Mouse (Mus musculus) left cerebral cortex, adult 11 months (tissue): ENCODE results near the gene Agap1.

ENCODE experiments used
- DNase-seq: peaks from one replicate; pipeline ENCODE4 v3.0.0; 2022; ENCODE audit warnings: low spot score

Agap1 gene

DNA sequence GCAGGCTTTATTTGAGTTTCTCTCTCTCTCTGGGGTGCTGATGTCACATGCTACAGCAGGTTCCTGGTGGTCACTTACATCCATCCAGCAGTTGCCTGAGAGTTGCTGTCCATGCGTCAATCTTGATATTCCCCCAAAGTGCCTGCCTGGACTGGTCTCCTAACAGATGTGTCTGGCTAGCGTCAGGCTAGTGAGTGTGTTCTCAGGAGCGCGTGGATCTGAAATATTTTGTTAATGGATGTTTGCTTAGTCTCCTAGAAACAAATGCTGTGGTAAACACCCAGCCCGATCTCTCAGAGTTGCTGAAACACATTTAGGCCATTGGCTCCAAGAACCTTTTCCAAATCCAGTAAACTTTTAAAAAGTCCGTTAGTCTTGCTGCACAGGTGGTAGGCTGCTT, 161.9 kb downstream of the Agap1 start:
- DNase-seq = no peak

DNA sequence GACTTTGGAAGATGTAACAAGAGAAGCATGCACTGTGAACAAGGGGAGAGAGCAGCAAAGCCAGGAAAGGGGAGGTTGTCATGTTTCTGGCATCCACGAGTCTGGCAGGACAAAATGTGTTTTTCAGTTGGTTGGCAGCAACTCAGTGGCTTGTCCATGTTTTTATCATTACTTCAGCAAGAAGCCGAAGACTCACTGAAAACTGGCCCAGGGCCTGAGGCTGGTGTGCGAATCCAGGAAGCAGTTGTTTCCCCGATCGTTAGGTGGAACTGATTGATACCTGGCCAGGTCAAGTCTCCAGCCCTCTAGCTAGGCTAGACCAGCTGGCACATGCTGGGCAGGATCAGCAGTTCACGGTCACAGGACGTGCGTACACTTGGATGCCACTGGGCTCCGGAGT, 162.7 kb downstream of the Agap1 start:
- DNase-seq = no peak

DNA sequence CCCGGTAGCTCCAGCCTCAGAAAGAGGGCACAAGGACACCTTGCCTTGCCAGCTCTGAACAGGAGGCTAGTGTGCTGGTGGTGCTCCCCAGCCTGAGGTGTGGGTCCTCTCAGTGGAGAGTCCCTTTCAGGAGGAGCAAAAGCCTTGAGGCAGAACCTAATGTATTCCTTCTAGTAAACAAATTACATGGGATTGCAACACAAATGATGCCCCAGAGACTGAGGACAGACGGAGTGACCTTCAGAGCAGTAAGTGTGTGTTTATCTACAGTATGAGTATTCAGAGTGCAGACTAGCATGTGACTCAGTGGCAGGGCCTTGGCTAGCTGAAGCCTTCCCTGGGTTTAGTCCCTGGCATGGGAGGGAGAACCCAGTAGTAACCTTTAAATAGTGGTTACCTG, 165.4 kb downstream of the Agap1 start:
- no peak for DNase-seq

DNA sequence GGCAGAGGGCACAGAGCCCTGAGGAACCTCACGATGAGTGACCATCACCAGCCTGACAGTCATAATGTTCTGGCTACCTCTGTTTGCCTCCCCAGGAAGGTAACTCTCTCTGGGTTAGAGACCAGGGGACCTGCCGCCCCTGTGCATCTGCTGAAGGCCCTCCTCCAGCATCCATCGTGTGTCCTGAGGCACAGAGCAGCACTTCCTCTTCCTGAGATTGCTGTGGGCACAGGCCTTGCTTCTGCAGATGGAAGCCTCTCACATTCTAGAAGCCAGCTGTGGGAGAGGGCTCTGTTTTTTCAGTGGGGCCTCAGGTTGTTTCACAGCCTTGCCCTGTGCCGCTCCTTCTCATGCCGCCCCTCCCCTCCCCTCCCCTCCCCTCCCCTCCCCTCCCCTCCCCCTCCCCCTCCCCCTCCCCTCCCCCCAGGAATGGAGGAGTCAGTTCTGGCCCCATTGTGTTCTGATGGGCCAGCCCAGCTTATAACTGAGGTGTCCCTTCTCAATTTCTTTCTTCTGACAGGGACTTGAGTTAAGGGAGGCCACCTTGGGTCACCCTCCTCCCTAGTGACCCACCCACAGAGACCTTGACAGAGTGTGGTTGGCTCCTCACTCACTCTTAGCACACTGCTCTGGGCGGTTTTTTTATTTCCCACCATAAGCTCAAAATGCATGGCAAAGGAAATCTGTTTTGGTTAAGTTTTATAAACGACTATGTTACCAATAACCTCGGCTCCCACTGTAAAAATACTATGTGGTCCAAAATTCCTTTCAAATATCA, 166.6 kb downstream of the Agap1 start:
- no peak for DNase-seq

DNA sequence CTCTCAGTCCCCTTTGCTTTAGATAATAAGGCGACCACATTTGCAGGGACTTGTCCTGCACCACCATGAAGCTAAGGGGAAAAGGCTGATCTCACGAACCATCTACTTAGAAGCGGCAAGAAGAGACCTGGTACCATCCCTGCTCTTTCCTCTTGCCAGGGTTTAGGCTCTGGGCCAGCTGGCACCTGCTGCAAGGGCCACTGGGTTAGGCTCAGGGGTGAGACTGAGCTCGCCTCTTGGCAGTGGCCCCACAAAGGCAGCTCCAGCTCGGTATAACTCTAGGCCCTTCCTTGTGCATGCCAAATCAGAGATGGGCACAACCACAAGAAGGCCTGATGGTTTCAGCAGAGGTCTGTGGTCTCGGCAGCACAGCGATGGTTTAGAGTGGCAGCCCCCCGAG, 167.3 kb downstream of the Agap1 start:
- DNase-seq = no peak

DNA sequence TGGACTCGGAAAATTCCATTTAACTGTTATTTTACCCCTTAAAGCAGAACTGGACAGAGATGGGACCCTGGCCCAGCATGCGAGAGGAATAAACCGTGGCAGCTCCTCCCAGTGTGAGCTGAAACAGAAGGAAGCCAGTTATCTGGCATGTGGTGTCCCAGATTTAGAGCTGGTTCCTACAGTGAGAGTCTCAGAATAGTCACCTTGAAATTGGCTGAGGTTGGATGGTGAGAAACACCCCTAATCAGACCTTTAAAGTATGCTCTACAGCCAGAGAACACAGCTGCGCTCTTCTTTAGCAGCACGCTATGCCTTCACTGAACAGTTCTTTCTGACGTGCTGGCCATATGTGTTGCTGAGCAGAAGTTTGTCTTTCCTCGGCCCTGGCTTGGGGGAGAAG, 168.2 kb downstream of the Agap1 start:
- no peak for DNase-seq

DNA sequence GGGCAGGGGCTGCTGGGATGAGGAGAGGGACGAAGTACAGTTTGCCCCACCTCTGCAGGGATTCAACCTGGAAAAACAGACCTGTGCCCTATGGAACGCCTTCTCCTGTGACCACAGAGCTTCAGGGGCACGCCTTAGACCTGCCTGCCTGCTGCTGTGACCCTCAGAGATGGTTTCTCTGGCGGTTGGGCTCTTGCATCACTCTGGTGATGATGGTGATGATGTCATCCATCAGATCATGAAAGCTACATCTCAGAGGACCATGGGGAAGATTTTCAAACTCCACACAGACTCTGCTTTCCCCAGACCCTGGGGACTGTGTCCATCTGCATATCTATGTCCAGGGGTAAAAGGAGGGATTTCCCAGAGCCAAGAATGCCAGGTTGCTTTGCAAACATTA, 170.7 kb downstream of the Agap1 start:
- no peak for DNase-seq

DNA sequence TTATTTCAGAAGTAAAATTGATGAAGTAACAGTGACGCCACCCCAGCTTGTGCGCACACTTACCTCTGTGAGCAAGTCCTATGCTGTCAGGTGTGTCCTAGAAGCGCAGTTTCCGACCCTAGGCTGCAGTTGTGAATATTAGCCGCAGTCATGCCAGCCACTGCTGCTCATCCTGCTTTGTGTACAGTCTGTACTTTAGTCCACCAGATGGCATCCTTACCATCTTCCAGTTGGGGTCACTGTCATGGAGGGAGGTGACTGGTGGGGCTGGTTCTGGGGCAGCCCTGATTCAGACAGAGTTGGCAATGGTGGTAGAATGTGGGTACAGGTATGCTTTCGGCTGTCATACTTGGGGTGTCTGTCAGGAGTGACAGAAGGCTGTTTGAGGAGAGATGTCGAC, 171.4 kb downstream of the Agap1 start:
- no peak for DNase-seq

DNA sequence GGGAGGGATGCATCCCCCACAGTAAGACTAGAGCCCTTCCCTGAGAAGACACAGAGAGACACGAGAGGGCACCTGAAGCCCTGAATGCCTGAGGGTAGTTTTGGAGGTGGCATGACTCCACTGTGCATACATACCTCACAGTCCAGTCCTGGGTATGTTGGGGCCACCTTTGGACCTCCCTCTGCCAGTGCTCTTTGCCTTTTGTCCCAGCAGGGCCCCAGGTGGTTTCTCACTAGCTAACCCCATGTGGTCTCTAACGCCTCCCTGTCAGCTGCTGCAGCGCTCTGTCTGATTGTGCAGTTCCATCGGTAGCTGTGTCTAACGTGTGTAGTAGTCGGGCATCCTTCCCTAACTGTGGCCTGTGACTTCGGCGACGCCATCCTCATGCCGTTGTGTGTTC, 172.3 kb downstream of the Agap1 start:
- DNase-seq = no peak

DNA sequence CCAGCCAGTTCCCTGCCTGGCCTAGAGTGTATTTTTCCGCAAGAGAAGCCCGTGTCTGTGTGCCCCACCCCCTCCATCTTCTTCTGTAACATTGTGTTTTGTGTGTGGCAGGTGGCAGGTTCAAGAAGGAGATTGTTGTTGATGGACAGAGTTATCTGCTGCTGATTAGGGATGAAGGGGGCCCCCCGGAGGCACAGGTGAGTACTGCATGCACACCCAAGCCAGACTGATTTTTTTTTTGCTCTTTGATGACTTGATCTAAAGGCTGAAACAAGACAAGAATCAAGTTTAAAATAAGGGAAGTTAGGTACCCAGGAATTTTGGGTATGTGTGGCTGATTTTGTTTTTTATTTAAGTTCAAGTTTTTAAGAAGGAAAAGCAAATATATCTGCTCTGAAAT, 173.0 kb downstream of the Agap1 start:
- DNase-seq = peak; percentile 42

DNA sequence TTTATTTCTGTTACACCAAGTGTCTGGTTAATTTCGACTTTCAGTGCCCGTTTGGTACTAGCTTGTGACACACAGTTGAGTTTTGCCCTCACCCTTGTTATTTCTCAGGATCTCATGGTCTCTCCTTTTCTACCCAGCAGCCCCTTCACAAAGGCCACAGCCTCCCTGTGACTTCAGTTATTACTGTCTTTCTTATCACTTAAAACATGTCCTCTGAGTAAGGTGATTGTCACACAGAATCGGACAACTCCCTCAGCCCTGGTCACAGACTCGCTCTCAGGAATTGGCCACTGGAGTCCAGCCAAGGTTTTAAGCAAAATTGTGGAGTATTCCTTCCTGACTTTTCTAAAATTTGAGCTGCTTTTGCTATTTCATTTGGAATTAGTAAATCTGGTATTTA, 176.2 kb downstream of the Agap1 start:
- DNase-seq = no peak

DNA sequence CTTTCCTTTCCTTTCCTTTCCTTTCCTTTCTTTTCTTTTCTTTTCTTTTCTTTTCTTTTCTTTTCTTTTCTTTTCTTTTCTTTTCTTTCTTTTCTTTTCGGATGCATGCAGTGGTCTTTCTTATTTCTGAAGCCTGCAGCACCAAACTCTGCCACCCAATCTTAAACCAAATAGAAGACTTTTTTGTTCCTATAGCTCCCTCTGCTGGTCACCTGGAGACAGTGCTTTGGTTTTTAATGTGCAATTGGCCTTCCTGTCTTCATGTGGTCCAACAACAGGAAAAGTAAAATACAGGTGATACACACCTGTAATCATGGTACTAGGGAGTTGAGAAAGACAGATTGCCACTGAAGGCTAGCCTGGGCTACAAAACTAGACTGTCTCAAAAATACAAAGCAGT, 177.1 kb downstream of the Agap1 start:
- no peak for DNase-seq

DNA sequence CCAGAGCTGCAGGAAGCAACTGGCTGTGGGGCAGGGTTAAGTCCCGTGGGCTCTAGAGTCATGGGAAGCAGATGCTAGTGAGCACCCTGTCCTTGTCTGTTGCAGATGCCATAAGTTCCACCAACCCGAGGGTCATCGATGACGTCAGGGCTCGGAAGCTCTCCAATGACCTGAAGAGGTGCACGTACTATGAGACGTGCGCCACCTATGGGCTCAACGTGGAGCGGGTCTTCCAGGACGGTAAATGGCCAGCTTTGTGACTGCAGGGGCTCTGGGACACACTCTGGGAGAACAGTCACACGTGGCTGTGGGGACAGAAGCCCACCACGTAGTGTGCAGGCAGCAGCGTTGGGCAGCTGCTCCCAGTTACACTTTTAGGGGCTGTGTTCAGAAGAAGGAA, 179.4 kb downstream of the Agap1 start:
- no peak for DNase-seq

DNA sequence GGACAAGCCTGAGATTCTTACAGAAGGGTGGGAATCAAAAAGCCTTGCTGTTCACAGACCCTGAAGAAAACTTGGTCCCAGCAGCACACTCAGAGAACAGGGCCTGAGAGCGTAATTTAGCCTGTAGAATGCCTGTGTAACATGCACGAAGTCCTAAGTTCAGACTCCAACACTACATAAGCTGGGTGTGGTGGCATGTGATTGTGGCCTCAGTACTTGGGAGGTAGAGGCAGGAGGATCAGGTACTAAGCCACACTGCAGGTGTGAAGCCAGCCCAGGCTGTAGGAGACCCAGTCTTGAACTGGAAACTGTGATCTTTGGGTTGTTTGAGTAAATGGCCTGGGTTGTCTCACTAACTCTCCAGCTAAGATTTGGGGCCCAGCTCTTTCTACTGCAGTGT, 180.5 kb downstream of the Agap1 start:
- no peak for DNase-seq

DNA sequence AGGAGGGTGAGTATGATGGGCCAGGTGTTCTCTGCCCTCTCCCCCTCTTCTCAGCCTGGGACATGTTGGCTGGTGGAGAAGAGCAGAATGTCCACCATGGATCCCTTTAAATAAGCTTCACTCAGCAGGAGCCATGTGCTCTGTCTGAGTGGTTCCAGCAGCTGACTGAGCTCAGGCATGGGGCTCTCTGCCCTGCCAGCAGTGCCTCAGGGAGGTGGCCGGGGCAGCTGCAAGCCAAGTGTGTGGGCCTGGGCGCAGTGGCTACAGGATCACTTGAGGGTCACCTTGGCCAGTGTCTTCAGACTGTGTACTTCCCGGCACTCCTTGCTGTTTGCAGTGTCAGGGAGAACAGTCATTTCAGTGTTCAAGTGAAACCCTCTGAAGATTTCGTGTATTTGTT, 183.1 kb downstream of the Agap1 start:
- no peak for DNase-seq

DNA sequence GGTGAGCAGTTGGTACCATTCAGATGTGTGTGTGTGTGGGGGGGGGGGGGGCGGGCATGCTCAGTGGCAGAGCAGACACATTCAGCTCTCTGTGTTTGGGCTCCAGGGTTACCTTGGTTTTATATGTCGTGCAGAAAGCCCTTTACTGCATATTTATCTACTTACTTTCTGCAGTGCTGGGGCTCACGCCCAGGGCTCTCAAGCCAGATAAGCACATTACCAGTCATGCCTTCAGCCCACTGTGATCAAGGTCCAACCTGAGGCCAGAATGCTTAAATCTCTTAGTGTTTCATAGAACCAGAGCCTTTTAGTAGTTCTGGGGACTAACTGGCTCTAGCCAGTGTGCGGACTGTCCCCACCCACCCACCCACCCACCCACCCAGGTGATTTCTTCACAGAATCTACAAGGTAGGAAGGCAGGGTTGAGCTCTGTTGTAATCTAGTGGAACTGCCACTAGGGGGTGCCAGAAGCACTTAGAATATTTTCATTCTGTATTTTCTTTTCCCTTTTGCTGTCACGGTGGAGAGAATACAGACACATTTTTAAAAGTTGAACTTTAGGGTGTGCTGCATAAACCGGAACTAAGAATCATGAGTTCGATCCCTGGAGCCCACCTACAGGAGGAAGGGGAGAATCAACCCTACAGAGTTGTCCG, 189.0 kb downstream of the Agap1 start:
- peak; percentile 50 for DNase-seq

DNA sequence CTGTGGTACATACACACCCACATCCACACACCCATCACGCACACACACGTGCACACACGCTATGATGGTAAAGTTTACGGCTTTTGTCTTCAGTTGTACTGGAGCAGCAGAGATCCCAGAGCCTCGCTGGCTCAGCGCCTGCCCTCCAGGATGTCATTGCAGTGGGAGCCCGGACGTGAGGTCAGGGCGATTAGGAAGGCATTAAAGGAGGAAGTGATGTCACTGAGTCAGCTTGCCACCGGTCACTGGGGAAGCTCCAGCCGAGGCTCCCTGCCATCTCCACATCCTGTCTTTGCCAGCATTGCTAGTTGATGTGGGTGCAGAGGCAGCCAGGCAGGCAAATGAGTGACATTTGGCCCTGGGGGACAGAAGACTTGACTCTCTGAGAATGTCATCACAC, 189.5 kb downstream of the Agap1 start:
- DNase-seq = no peak

DNA sequence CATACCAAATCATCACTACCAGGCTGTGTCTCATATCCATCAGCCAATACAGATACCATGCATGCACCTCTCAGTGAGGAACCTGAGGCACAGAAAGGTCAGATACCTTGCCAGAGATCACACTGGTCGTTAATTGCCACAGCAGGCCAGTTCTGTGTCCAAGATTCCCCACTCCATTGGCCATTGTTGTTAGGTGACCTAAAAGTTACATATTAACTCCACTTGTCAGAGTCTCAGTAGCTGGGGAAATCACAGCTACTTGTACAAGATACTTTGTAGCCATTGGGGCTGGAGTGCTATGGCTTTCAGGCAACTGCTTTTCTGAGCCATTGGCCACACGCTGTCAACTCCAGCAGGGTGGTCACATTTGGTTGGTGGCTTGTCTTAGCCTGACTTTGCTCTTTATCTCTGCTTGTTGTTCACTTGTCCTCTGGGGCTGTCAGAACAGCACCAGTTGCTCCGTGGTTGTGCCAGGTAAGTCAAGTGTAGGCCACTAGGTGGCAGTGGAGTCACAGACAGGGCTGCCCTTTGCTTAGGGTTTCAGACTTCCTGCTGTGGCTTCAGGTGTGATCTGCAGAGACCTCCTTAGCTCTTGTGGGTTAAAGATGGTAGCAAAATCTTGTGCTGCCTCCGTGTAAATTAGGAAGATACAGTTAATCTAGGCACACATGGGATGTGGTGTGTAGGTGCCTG, 191.9 kb downstream of the Agap1 start:
- no peak for DNase-seq

DNA sequence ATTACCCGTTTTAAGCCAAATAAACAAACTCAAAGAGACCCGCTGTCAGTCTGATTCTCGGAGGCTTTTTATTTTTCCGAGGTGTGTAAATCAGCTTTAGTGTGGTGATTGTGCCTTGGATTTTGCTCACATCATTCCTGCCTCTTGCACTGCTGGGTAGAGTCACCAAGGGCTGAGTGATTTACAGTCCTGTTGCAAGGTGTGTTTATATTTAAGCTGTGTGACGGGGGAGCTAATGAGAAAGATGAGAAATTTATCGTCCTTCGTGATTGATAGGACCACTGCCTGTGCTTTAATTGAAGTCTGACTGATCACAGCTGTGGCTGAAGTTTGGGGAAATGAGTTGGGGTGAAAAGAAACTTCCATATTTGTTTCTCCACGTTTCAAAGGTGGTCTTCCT, 192.9 kb downstream of the Agap1 start:
- no peak for DNase-seq

DNA sequence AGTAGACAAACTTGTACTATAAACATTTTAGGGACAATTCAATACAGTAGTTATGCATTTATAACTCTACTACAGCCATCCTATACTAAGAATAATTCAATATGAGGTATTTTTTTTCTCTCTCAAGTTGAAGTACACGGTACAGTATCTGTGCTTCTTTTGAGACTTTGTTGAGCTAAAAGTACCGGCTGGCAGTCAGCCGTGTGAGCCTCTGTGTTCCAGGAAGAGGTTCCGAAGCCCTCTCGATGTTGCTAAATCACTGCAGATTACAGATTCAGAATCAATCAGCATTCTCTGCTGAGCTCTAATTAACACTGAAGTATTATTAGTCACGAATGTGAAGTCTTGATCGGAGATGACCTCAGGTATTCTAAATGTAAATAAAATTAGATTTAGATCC, 196.0 kb downstream of the Agap1 start:
- no peak for DNase-seq

DNA sequence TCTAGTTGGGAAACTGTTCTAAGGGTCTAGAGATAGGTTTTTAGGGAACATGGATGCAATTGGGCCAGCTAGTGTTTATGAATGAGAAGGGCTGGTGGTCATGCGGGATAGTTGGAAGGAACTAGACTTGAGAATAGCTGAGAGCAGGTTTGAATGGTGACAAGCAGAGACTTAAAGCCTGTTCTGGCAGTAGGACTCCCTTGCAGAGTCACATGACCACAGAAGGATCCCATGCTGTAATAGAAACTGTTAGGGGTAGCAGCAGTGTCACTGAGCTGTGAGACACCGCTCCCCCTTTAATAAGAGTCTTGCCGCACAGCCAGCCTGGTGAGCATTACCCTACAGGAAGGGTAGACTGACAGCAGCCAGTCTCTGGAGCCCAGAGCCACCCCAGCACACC, 201.6 kb downstream of the Agap1 start:
- no peak for DNase-seq

DNA sequence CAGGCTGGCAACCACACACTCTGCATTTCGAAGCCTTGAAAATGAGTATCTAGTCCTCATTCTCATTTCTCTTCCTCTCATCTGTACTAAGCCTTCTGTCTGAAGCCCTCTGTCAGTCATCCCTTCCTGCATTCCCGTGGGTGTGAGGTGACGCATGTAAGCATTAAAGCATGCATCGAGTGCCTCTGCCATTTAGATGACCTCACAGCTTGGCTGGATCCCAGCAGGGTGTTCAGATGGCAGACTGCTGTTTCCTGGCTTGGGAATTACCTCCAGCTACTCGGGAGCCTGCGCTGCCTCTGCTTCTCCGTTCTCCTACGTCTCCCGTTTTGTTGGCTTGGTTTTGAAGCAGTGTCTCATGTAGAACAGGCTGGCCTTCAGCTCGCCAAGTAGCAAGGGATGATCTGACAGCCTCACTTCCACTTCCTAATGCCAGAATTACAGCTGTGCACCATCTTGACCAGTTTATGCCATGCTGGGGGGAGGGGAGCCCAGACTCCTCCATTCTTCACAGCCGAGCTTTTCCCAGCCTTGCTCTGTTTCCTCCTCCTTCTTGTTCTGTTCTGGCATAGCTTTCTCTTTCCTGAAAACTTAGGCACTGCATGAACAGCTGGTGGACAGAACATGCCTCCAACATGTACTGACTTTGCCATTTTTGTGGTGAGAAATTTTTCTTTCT, 202.2 kb downstream of the Agap1 start:
- DNase-seq = no peak

DNA sequence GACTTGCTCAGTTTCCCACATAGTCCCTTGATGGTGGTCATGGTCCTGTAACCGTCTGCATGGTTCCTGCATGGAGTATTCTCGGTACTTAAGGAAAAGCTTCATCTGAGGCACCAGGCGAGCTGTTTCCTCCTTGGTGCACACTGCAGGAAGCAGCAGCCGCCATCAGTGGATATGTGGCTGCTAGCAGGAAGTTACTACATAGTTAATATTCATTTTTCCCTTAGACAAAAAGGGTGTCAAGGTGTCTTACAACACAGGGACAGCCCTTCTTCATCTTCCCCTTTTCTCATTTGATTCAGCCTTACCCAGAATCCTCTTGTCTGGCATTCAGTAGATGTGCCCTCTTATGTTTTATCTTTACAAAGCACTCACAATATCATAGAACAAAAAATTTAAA, 206.2 kb downstream of the Agap1 start:
- no peak for DNase-seq
